Mouse (Mus musculus): ENCODE data around the gene Zgpat. TPM values are rescaled to one million over a fixed set of nuclear protein-coding genes. Genes with fewer than 3 reads are reported as not detected.

Zgpat gene
- polyA plus RNA-seq, 1 experiment from 2014 or later = 67.7 TPM

DNA sequence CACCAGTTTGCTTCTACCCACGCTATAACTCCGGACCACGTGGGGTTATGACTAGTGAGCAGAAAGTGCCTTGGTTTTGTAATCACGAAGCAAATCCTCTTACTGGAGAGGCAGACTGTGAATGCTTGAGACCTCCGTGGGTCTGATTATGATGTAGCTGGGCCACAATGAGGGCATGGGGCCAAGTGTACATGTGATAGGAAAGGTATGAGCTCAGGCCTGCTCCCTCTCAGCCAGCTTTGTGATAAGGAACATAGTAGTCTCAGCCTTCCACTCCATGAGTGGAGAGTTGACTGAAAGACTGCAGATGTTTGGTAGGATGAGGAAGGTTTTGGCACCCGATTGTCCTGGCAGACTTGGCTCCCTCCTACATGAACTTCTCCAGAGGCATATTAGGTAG is 22.0 kb upstream of the Zgpat start:
- Histone ChIP-seq H3K4me1 (ENCODE audit: control insufficient read depth, insufficient read depth, low read length) (no peaks in the 10 kb centered on the region), H3K4me2 (ENCODE audit: low read length) (no peak overlapping the region), H3K27ac (replicated peaks; ENCODE audit: low read depth, low read length) (no peak overlapping the region), H3K9ac (replicated peaks; ENCODE audit: low read length) (no peak overlapping the region), H3K36me3 (ENCODE audit: control insufficient read depth, insufficient read depth, low read length) (peaks cover 71% of the 10 kb centered on the region), H3K4me3 (replicated peaks; ENCODE audit: low read depth, low read length) (no peak overlapping the region), H3K27me3 (ENCODE audit: control insufficient read depth, insufficient read depth, low read length) (no peaks in the 10 kb centered on the region), H3K9me3 (ENCODE audit: control insufficient read depth, low read length) (no peaks in the 10 kb centered on the region)
- DNase-seq (no peak), ATAC-seq (ENCODE audit: low FRiP score, low TSS enrichment) (no peak)
- 93% methylated on average over 6 of the region's 6 CpGs for WGBS

DNA sequence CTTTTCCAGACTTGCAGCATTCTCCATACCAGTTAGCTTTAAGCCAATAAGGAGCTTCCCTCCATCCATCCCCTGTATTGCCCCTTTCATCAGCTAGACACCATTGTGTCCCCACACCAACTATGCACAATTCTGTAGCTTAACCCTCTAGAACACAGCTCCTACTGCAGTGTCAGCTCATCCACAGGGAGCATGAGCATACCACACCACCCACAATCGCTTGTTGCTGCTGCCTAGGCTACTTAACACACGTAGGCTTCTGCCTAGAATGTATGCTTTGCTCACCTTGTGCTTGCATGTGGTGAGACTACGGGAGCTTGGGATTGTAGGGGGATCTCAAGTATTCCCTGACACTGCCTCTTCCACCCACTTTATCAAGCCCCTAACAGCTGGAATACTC is 7.9 kb upstream of the Zgpat start:
- Histone ChIP-seq H3K4me1 (ENCODE audit: control insufficient read depth, insufficient read depth, low read length) (no peaks in the 10 kb centered on the region), H3K4me3 (replicated peaks; ENCODE audit: low read depth, low read length) (no peak overlapping the region), H3K27me3 (ENCODE audit: control insufficient read depth, insufficient read depth, low read length) (no peaks in the 10 kb centered on the region), H3K36me3 (ENCODE audit: control insufficient read depth, insufficient read depth, low read length) (peaks cover 87% of the 10 kb centered on the region), H3K27ac (replicated peaks; ENCODE audit: low read depth, low read length) (no peak overlapping the region), H3K9ac (replicated peaks; ENCODE audit: low read length) (no peak overlapping the region), H3K4me2 (ENCODE audit: low read length) (no peak overlapping the region), H3K9me3 (ENCODE audit: control insufficient read depth, low read length) (no peaks in the 10 kb centered on the region)
- ATAC-seq (ENCODE audit: low FRiP score, low TSS enrichment) (no peak), DNase-seq (no peak)
- WGBS = 89% methylated on average over 3 of the region's 3 CpGs

DNA sequence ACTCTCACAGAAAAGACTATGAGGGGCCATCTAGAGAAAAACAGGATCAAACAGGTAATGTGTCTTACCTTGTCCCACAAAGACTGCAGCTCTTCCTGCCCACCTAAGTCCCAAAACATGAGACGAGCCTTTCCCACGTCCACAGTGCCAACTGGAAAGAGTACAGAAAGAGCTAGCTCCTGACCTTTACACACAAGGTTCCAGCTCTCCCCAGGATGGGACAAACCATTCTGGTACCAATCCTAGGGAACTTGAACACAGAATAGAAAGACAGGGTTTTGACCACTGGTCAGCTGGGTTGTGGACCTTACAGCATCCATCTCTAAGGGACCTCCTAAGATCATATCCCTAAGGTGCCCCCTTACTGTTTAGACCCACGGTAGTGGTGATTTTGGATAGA is 782 bp upstream of the Zgpat start:
- no peak for DNase-seq
- Histone ChIP-seq H3K27ac (replicated peaks; ENCODE audit: low read depth, low read length) (no peak overlapping the region), H3K27me3 (ENCODE audit: control insufficient read depth, insufficient read depth, low read length) (no peaks in the 10 kb centered on the region), H3K4me3 (replicated peaks; ENCODE audit: low read depth, low read length) (peak overlapping the region; percentile 85), H3K36me3 (ENCODE audit: control insufficient read depth, insufficient read depth, low read length) (peaks cover 45% of the 10 kb centered on the region), H3K4me2 (ENCODE audit: low read length) (peak overlapping the region; percentile 98), H3K4me1 (ENCODE audit: control insufficient read depth, insufficient read depth, low read length) (peaks cover 26% of the 10 kb centered on the region), H3K9ac (replicated peaks; ENCODE audit: low read length) (peak overlapping the region; percentile 86), H3K9me3 (ENCODE audit: control insufficient read depth, low read length) (no peaks in the 10 kb centered on the region)
- no peak for ATAC-seq (ENCODE audit: low FRiP score, low TSS enrichment)
- WGBS = 86% methylated on average over 3 of the region's 3 CpGs

DNA sequence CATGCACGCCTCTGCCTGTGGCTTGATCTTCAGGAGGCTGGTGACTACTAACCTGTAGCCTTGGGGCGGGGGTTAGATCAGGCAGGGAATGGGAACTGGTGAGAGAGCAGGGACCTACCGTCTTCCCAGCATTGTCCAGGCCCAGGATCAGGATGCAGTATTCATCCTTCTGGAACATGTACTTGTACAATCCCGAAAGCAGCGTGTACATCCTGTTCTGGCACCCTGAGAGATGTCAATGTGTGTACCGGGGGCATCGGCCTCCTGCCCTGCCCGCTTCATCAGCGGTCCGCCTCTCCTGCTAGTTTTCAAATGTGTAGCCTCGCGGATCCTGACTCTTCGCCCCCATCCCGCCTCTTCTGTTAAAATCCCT is 255 bp upstream of the Zgpat start:
- WGBS = 10% methylated on average over 14 of the region's 14 CpGs
- DNase-seq = no peak
- no peak for ATAC-seq (ENCODE audit: low FRiP score, low TSS enrichment)
- Histone ChIP-seq H3K27ac (replicated peaks; ENCODE audit: low read depth, low read length) (peak overlapping the region; percentile 88), H3K27me3 (ENCODE audit: control insufficient read depth, insufficient read depth, low read length) (no peaks in the 10 kb centered on the region), H3K4me3 (replicated peaks; ENCODE audit: low read depth, low read length) (peak overlapping the region; percentile 85), H3K9me3 (ENCODE audit: control insufficient read depth, low read length) (no peaks in the 10 kb centered on the region), H3K36me3 (ENCODE audit: control insufficient read depth, insufficient read depth, low read length) (peaks cover 44% of the 10 kb centered on the region), H3K4me2 (ENCODE audit: low read length) (peak overlapping the region; percentile 98), H3K9ac (replicated peaks; ENCODE audit: low read length) (peak overlapping the region; percentile 86), H3K4me1 (ENCODE audit: control insufficient read depth, insufficient read depth, low read length) (peaks cover 31% of the 10 kb centered on the region)

DNA sequence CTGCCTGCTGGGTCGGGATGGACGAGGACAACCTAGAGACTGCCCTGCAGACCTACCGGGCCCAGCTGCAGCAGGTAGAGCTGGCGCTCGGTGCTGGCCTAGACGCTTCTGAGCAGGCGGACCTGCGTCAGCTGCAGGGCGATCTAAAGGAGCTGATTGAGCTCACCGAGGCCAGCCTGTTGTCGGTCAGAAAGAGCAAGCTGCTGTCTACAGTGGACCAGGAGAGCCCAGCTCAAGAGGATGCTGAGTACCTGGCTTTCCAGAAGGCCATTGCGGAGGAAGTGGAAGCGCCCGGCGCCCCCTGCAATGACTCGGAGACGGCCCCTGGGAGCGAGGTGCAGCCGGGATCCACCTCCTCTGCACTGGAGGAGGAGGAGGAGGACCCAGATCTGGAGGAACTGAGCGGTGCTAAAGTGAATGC is 937 bp downstream of the Zgpat start:
- H3K9ac ChIP-seq (replicated peaks; ENCODE audit: low read length) = peak overlapping the region; percentile 86
- H3K27me3 ChIP-seq (ENCODE audit: control insufficient read depth, insufficient read depth, low read length) = no peaks in the 10 kb centered on the region
- peak; percentile 62 for ATAC-seq (ENCODE audit: low FRiP score, low TSS enrichment)
- peak overlapping the region; percentile 98 for H3K4me2 ChIP-seq (ENCODE audit: low read length)
- H3K36me3 ChIP-seq (ENCODE audit: control insufficient read depth, insufficient read depth, low read length) = peaks cover 42% of the 10 kb centered on the region
- peak; percentile 39 for DNase-seq
- H3K27ac ChIP-seq (replicated peaks; ENCODE audit: low read depth, low read length) = peak overlapping the region; percentile 88
- H3K9me3 ChIP-seq (ENCODE audit: control insufficient read depth, low read length) = no peaks in the 10 kb centered on the region
- 0% methylated on average over 20 of the region's 20 CpGs for WGBS
- H3K4me1 ChIP-seq (ENCODE audit: control insufficient read depth, insufficient read depth, low read length) = peaks cover 33% of the 10 kb centered on the region
- peak overlapping the region; percentile 85 for H3K4me3 ChIP-seq (replicated peaks; ENCODE audit: low read depth, low read length)

DNA sequence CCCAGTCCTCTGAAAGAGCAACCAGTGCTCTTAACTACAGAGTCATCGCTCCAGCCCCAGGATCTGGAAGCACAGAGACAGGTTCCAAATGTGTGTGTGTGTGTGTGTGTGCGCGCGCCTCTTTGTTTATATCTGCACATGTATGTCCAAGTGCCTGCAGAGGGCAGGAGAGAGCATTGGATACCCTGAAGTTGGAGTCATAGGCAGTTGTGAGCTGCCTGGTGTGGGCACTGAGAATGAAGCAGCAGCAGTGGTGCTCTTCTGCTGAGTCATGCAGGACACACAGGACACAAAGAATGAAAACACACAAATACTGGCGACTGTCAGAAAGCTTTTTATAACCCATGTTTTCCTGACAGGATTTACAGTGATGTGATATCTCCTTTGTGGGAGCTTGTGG is 5.3 kb downstream of the Zgpat start:
- no peak for DNase-seq

DNA sequence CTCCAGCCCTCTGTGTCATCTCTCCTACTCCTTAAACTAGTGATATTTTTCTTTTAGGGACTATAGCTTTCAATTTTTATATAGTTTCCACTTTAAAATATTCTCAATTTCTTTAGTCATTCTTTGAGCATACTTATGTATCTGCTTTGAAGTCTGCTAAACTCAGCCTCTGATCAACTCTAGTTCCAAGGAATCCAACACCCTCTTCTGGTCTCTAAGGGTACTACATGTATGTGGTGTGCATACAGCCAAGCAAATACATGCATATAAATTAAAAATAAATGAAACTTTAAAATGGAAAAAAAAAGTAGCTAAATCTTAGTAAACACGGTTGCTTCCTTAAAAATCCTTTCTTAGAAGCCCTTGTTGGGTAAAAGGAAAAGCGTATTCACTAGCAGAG is 11.1 kb downstream of the Zgpat start:
- DNase-seq (peak; percentile 54), ATAC-seq (ENCODE audit: low FRiP score, low TSS enrichment) (no peak)
- peaks cover 28% of the 10 kb centered on the region for H3K36me3 ChIP-seq (ENCODE audit: control insufficient read depth, insufficient read depth, low read length)
- H3K9ac ChIP-seq (replicated peaks; ENCODE audit: low read length) = no peak overlapping the region
- H3K4me1 ChIP-seq (ENCODE audit: control insufficient read depth, insufficient read depth, low read length) = no peaks in the 10 kb centered on the region
- no peak overlapping the region for H3K4me3 ChIP-seq (replicated peaks; ENCODE audit: low read depth, low read length)
- H3K27me3 ChIP-seq (ENCODE audit: control insufficient read depth, insufficient read depth, low read length) = no peaks in the 10 kb centered on the region
- no peak overlapping the region for H3K4me2 ChIP-seq (ENCODE audit: low read length)
- no peaks in the 10 kb centered on the region for H3K9me3 ChIP-seq (ENCODE audit: control insufficient read depth, low read length)
- no peak overlapping the region for H3K27ac ChIP-seq (replicated peaks; ENCODE audit: low read depth, low read length)
- 95% methylated on average over 2 of the region's 2 CpGs for WGBS

More for the DNA sequence above, 5.3 kb downstream of the Zgpat start:
- ATAC-seq (ENCODE audit: low FRiP score, low TSS enrichment) = no peak
- peaks cover 26% of the 10 kb centered on the region for H3K4me1 ChIP-seq (ENCODE audit: control insufficient read depth, insufficient read depth, low read length)
- H3K9me3 ChIP-seq (ENCODE audit: control insufficient read depth, low read length) = no peaks in the 10 kb centered on the region
- H3K9ac ChIP-seq (replicated peaks; ENCODE audit: low read length) = no peak overlapping the region
- peaks cover 15% of the 10 kb centered on the region for H3K36me3 ChIP-seq (ENCODE audit: control insufficient read depth, insufficient read depth, low read length)
- H3K4me3 ChIP-seq (replicated peaks; ENCODE audit: low read depth, low read length) = no peak overlapping the region
- no peaks in the 10 kb centered on the region for H3K27me3 ChIP-seq (ENCODE audit: control insufficient read depth, insufficient read depth, low read length)
- H3K27ac ChIP-seq (replicated peaks; ENCODE audit: low read depth, low read length) = no peak overlapping the region
- 98% methylated on average over 5 of the region's 5 CpGs for WGBS
- no peak overlapping the region for H3K4me2 ChIP-seq (ENCODE audit: low read length)

DNA sequence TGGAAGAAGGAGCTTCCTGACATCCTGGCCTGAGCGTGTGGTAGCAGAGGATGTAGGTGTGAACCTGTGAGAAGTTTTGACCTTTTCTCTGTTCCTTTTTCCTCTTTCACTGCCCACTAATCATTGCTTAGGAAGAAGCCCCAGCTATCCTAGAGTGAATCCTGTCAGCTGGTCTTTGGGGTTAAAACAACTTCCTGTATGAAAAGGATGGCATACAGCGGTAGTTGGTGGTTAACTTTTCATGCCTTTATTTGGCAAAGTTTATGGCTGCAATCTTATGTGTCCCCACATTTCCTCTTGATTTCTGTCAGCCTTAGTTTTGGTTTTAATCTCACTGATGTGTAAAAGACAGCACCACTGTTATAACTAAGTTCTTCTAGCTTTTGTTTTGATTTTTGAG is 12.5 kb downstream of the Zgpat start:
- WGBS = 94% methylated on average over 2 of the region's 2 CpGs
- ATAC-seq (ENCODE audit: low FRiP score, low TSS enrichment) = no peak
- no peak for DNase-seq

DNA sequence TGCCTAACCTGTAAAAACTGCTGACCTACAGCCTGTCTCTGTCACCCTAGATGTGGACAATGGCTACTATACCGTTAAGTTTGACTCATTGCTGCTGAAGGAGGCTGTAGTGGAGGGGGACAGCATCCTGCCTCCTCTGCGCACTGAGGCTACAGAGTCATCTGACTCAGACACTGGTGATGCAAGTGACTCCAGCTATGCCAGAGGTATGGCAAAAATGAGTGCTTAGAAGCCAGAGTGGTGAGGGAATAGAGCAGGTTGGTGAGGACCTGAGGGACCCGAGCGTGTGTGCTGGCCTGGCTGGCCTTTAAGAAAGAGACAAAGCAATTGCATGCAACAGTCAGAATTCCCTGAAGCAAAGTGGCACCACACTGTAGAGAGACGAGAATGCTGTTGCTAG is 14.0 kb downstream of the Zgpat start:
- Histone ChIP-seq H3K36me3 (ENCODE audit: control insufficient read depth, insufficient read depth, low read length) (peaks cover 55% of the 10 kb centered on the region), H3K27me3 (ENCODE audit: control insufficient read depth, insufficient read depth, low read length) (no peaks in the 10 kb centered on the region), H3K9me3 (ENCODE audit: control insufficient read depth, low read length) (no peaks in the 10 kb centered on the region), H3K4me3 (replicated peaks; ENCODE audit: low read depth, low read length) (no peak overlapping the region), H3K4me1 (ENCODE audit: control insufficient read depth, insufficient read depth, low read length) (no peaks in the 10 kb centered on the region), H3K9ac (replicated peaks; ENCODE audit: low read length) (no peak overlapping the region), H3K4me2 (ENCODE audit: low read length) (no peak overlapping the region), H3K27ac (replicated peaks; ENCODE audit: low read depth, low read length) (no peak overlapping the region)
- DNase-seq (no peak), ATAC-seq (ENCODE audit: low FRiP score, low TSS enrichment) (no peak)
- 96% methylated on average over 5 of the region's 5 CpGs for WGBS

More for the DNA sequence above, 12.5 kb downstream of the Zgpat start:
- H3K9ac ChIP-seq (replicated peaks; ENCODE audit: low read length) = no peak overlapping the region
- H3K4me3 ChIP-seq (replicated peaks; ENCODE audit: low read depth, low read length) = no peak overlapping the region
- no peaks in the 10 kb centered on the region for H3K9me3 ChIP-seq (ENCODE audit: control insufficient read depth, low read length)
- H3K4me1 ChIP-seq (ENCODE audit: control insufficient read depth, insufficient read depth, low read length) = no peaks in the 10 kb centered on the region
- peaks cover 41% of the 10 kb centered on the region for H3K36me3 ChIP-seq (ENCODE audit: control insufficient read depth, insufficient read depth, low read length)
- no peak overlapping the region for H3K27ac ChIP-seq (replicated peaks; ENCODE audit: low read depth, low read length)
- H3K4me2 ChIP-seq (ENCODE audit: low read length) = no peak overlapping the region
- H3K27me3 ChIP-seq (ENCODE audit: control insufficient read depth, insufficient read depth, low read length) = no peaks in the 10 kb centered on the region
